7 mouse cellular contexts compared by ENCODE assay signal in genomic region chr1:55239237-55239636, GRCm38 (mm10). TPM values are rescaled to one million over a fixed set of nuclear protein-coding genes. Genes with fewer than 3 reads are reported as not detected.
DNase-seq lines count a peak whose midpoint lies in the region; ATAC-seq lines count a peak whose summit lies in the region.

No protein-coding gene starts in this region.

- no peak overlapping the region for H3K27ac ChIP-seq in heart, embryonic 16.5 days (ENCODE audit: low read length)
- no peak overlapping the region for H3K27ac ChIP-seq in limb, embryonic 10.5 days
- no peak overlapping the region for H3K27ac ChIP-seq in midbrain, embryonic 12.5 days (replicated peaks)

- 0 out of 2 replicates have a peak, but pooled peaks cover 2% of the 10 kb centered on the region for H3K36me3 ChIP-seq in heart, embryonic 16.5 days (ENCODE audit: control insufficient read depth, insufficient read depth)
- 0 out of 2 replicates have a peak, but pooled peaks cover 7% of the 10 kb centered on the region for H3K36me3 ChIP-seq in limb, embryonic 10.5 days
- no peaks in the 10 kb centered on the region for H3K36me3 ChIP-seq in midbrain, embryonic 12.5 days

- H3K9me3 ChIP-seq in heart, embryonic 16.5 days (replicated peaks; ENCODE audit: control insufficient read depth, low read length) = no peaks in the 10 kb centered on the region
- no peaks in the 10 kb centered on the region for H3K9me3 ChIP-seq in limb, embryonic 10.5 days (replicated peaks)
- no peaks in the 10 kb centered on the region for H3K9me3 ChIP-seq in midbrain, embryonic 12.5 days

- ATAC-seq in common myeloid progenitor, adult 5-6 weeks (replicated peaks; ENCODE audit: low read depth, poor library complexity, severe bottlenecking) = peak; percentile 57
- ATAC-seq in heart, embryonic 16.5 days (replicated peaks; ENCODE audit: extremely low read depth, insufficient read depth, low FRiP score) = no peak
- no peak for ATAC-seq in midbrain, embryonic 12.5 days (ENCODE audit: low FRiP score, low read depth)

- 0% methylated on average over 1 of the region's 1 CpGs for WGBS in heart, embryonic 16.5 days
- WGBS in limb, embryonic 10.5 days = 4% methylated on average over 1 of the region's 1 CpGs
- 0% methylated on average over 1 of the region's 1 CpGs for WGBS in midbrain, embryonic 12.5 days

- H3K27me3 ChIP-seq in heart, embryonic 16.5 days (ENCODE audit: control insufficient read depth, insufficient read depth, low read length) = no peaks in the 10 kb centered on the region
- H3K27me3 ChIP-seq in limb, embryonic 10.5 days (ENCODE audit: low read depth, poor library complexity, severe bottlenecking) = no peaks in the 10 kb centered on the region
- H3K27me3 ChIP-seq in midbrain, embryonic 12.5 days = no peaks in the 10 kb centered on the region

- DNase-seq in 3T3-L1 (ENCODE audit: low read depth, low spot score) = peak; percentile 87
- peak; percentile 56 for DNase-seq in B cell, adult 2 months
- DNase-seq in limb, embryonic 10.5 days (ENCODE audit: low spot score) = no peak
- DNase-seq in thymus, postnatal 4 days = peak; percentile 42

- H3K9ac ChIP-seq in heart, embryonic 16.5 days (ENCODE audit: low read length) = peak overlapping the region; percentile 21; the same call in 1 of the 2 replicates
- H3K9ac ChIP-seq in midbrain, embryonic 12.5 days (replicated peaks) = peak overlapping the region; percentile 87; the same call in 1 of the 2 replicates

- H3K4me3 ChIP-seq in heart, embryonic 16.5 days (ENCODE audit: low read length) = peak overlapping the region; percentile 92
- peak overlapping the region; percentile 90 for H3K4me3 ChIP-seq in limb, embryonic 10.5 days
- peak overlapping the region; percentile 77 for H3K4me3 ChIP-seq in midbrain, embryonic 12.5 days

- H3K4me2 ChIP-seq in heart, embryonic 16.5 days (ENCODE audit: low read depth, low read length) = peak overlapping the region; percentile 99
- peak overlapping the region; percentile 80 for H3K4me2 ChIP-seq in midbrain, embryonic 12.5 days (replicated peaks)

- H3K4me1 ChIP-seq in heart, embryonic 16.5 days (ENCODE audit: control insufficient read depth, insufficient read depth, low read length) = peaks cover 22% of the 10 kb centered on the region
- H3K4me1 ChIP-seq in limb, embryonic 10.5 days = peaks cover 36% of the 10 kb centered on the region
- H3K4me1 ChIP-seq in midbrain, embryonic 12.5 days = peaks cover 29% of the 10 kb centered on the region

RNA-seq across cellular contexts. Expression of gene Mars2, which starts 2.3 kb away (rescaled TPM):
- total RNA-seq in common myeloid progenitor, adult 5-6 weeks (2017) = 10.1 and 10.9 TPM in 2 replicates
- 3.8 and 4.0 TPM in 2 replicates for polyA plus RNA-seq in heart, embryonic 16.5 days (2015; fragmentation: Nextera tagmentation; extraction: Ambion mirVana)
- 2.5 and 2.8 TPM in 2 replicates for polyA plus RNA-seq in limb, embryonic 10.5 days (2016; fragmentation: Nextera tagmentation; extraction: Ambion mirVana)
- 4.0 TPM in 2 replicates for polyA plus RNA-seq in midbrain, embryonic 12.5 days (2016; fragmentation: Nextera tagmentation; extraction: Ambion mirVana)

RNA-seq across cellular contexts. Expression of gene Rftn2, which starts 12.7 kb away (rescaled TPM):
- total RNA-seq in common myeloid progenitor, adult 5-6 weeks (2017) = 2.5 and 2.7 TPM in 2 replicates
- 10.3 and 11.2 TPM in 2 replicates for polyA plus RNA-seq in heart, embryonic 16.5 days (2015; fragmentation: Nextera tagmentation; extraction: Ambion mirVana)
- 13.4 and 25.4 TPM in 2 replicates for polyA plus RNA-seq in limb, embryonic 10.5 days (2016; fragmentation: Nextera tagmentation; extraction: Ambion mirVana)
- polyA plus RNA-seq in midbrain, embryonic 12.5 days (2016; fragmentation: Nextera tagmentation; extraction: Ambion mirVana) = 8.3 and 8.9 TPM in 2 replicates
